Mouse (Mus musculus) stomach, embryonic 16.5 days (tissue): Measurements from ENCODE around the gene Auts2. TPM values are rescaled to one million over a fixed set of nuclear protein-coding genes. Genes with fewer than 3 reads are reported as not detected.

Source experiments
- ATAC-seq: fragments of 200-750 bp; cut with Nextera tagmentation; 2 replicates; pipeline ENCODE4 v1.8.0; 2017; ENCODE audit warnings: moderate number of reproducible peaks, moderate TSS enrichment; ENCODE audit not compliant: insufficient read depth, low FRiP score
- H3K27ac ChIP-seq: fragments of 300-500 bp; sonication (generic); 2 replicates; pipeline ENCODE4 v1.5.1; 2014; ENCODE audit warnings: low read length
- H3K27me3 ChIP-seq: fragments of 300-500 bp; sonication (generic); 2 replicates; pipeline ENCODE4 v1.6.1; 2014; ENCODE audit warnings: low read length, control low read depth, mixed read lengths; ENCODE audit not compliant: control insufficient read depth, insufficient read depth
- H3K36me3 ChIP-seq: fragments of 300-500 bp; sonication (generic); 2 replicates; pipeline ENCODE4 v1.6.1; 2014; ENCODE audit warnings: low read length; ENCODE audit not compliant: control insufficient read depth, insufficient read depth
- H3K4me1 ChIP-seq: fragments of 300-500 bp; sonication (generic); 2 replicates; pipeline ENCODE4 v1.6.1; 2014; ENCODE audit warnings: low read length, control low read depth, mixed read lengths; ENCODE audit not compliant: control insufficient read depth, insufficient read depth
- H3K4me2 ChIP-seq: fragments of 300-500 bp; sonication (generic); 2 replicates; pipeline ENCODE4 v1.6.1; 2014; ENCODE audit warnings: low read depth, low read length, mixed read lengths
- H3K4me3 ChIP-seq: fragments of 300-500 bp; sonication (generic); replicated peaks from 2 replicates; pipeline ENCODE4 v1.5.1; 2014; ENCODE audit warnings: mild to moderate bottlenecking, low read length
- H3K9ac ChIP-seq: fragments of 300-500 bp; sonication (generic); 2 replicates; pipeline ENCODE4 v1.6.1; 2014; ENCODE audit warnings: low read length
- H3K9me3 ChIP-seq: fragments of 300-500 bp; sonication (generic); replicated peaks from 2 replicates; pipeline ENCODE4 v1.6.1; 2016; ENCODE audit warnings: low read length, control low read depth; ENCODE audit not compliant: control insufficient read depth
- WGBS: fragments of 180-500 bp; shearing (Covaris S2); extraction: QIAGEN DNeasy Blood & Tissue Kit; methylation state at CpG from one replicate; pipeline ENCODE4 v1.1.7; 2014; 5-methylcytosine and 5-hydroxymethylcytosine counted together
- polyA plus RNA-seq: library from polyadenylated mRNA; unstranded; fragments of >200 nt; fragmentation: Nextera tagmentation; extraction: Ambion mirVana; gene quantifications from 2 replicates; pipeline ENCODE4 v1.2.1, GENCODE M21; 2015

Gene Auts2
- polyA plus RNA-seq, 1 experiment from 2014 or later, result 20.1 TPM

DNA sequence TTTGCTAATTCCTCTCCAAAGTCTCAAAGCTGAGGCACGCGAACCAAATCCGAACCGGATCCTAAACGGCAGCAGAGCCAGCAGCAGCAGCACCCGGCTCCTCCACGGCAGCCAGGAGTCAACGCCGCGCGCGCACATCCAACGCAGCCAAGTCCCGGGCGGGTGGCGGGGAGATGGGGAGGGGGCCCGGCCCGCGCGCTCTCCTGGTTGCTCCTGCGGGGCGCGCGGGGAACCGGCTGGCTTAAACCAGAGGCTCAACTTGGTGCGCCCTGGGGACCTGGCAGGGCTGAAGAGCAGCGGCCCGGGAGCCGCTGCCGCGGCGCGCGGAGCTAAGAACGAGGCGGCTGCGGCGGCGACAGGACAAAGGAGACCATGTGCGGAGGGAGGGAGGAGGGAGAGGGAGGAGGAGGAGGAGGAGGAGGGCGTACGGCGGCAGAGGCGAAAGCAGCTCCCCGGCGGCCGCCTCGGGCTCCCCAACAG, 1005.3 kb downstream of the Auts2 start:
- H3K4me1 ChIP-seq, result peaks cover 9% of the 10 kb centered on the region
- no peaks in the 10 kb centered on the region for H3K27me3 ChIP-seq
- no peaks in the 10 kb centered on the region for H3K9me3 ChIP-seq
- peak overlapping the region; percentile 92 for H3K9ac ChIP-seq
- peak overlapping the region; percentile 82 for H3K4me2 ChIP-seq
- peak overlapping the region; percentile 93 for H3K27ac ChIP-seq
- ATAC-seq, result peak; percentile 69
- H3K36me3 ChIP-seq, result no peaks in the 10 kb centered on the region
- peak overlapping the region; percentile 80 for H3K4me3 ChIP-seq
- WGBS, result under 1% methylated on average over 45 of the region's 48 CpGs

DNA sequence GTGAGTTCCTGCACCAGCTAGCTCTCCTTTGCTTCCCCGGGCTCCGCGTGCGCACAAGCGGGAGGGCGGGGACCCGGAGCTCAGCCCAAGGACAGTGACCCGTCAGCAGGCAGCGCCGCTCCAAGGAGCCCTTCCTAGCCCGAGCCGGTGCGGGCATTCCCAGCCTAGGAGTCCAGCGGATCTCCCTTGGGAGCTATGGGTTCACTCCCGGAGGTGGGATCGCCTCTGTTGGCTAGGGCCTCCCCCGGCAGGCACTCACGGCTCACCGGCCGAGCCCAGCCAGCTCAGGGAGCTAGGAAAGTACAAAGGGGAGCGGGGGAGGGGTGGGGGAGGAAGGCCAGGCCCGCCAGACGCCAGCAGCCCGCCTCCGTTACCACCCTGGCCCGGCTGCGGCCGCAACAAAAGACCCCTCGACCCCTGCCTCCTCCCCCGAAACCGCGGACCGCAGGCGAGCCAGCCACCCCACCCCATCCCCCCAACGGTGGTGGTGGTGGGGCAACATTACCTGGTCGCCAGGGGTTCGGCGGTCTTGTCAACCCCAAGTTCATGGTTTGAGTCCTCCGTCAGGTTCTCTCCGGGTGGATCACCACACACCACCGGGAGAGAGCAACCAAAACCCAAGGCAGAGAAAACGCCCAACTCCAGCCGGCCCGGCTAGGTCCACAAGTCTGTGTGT, 1005.9 kb downstream of the Auts2 start:
- peak overlapping the region; percentile 93 for H3K27ac ChIP-seq
- H3K9ac ChIP-seq, result peak overlapping the region; percentile 92
- H3K4me3 ChIP-seq, result peak overlapping the region; percentile 80
- H3K36me3 ChIP-seq, result no peaks in the 10 kb centered on the region
- H3K9me3 ChIP-seq, result no peaks in the 10 kb centered on the region
- WGBS, result under 1% methylated on average over 40 of the region's 44 CpGs
- H3K4me1 ChIP-seq, result peaks cover 9% of the 10 kb centered on the region
- H3K4me2 ChIP-seq, result peak overlapping the region; percentile 82
- no peaks in the 10 kb centered on the region for H3K27me3 ChIP-seq
- ATAC-seq, result peak; percentile 73

- WGBS, result 54% methylated on average over 6 of the region's 6 CpGs
- Histone ChIP-seq H3K36me3 (no peaks in the 10 kb centered on the region), H3K9me3 (no peaks in the 10 kb centered on the region), H3K9ac (peak overlapping the region; percentile 92; the same call in 1 of the 2 replicates), H3K27ac (no peak overlapping the region), H3K4me2 (peak overlapping the region; percentile 82), H3K27me3 (no peaks in the 10 kb centered on the region), H3K4me1 (peaks cover 9% of the 10 kb centered on the region), H3K4me3 (peak overlapping the region; percentile 80)
- ATAC-seq, result no peak
Observed at GRCm38 (mm10) chr5:131535752-131536151, 1007.4 kb downstream of the Auts2 start.

GRCm38 (mm10) chr5:131533815-131534214, 1009.3 kb downstream of the Auts2 start:
- no peak for ATAC-seq
- peaks cover 9% of the 10 kb centered on the region for H3K4me1 ChIP-seq

DNA sequence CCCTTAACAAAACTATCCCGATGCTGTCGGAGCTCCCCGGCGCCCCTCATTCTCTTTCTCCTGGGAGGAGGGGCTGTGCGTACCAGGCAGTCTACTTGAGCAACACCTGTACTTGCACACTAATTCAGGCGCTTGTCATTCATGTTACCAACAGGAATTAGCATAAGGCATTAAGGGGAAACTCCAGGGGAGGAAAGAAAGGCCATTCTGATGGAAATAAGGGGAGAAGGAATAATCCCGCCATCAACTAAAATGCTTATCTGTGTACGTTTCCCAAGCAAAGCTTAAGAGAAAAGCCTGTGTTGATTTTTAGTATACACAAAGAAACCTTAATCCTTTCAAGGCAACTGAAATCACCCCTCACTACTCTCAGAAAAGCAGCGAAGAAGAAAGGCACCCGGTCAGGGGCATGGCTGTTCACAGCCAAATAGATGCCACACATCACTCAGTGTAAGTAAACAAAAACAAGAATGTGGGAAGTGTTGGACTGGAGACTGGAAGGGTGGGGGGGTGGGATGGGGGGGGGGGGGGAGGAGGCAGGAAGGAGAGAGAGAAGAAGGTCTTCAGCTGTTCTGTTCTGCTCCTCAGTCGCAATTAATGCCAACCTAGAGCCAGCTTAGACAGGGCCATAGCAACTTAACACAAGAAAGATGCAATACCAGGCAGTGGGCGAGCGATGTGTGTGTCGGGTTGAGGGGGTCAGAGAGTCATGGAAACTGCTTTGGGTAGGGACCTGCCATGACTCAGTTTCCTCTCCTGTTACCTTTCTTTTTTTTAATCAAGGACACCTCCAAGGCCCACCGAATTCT, 1011.2 kb downstream of the Auts2 start:
- no peak for ATAC-seq
- Histone ChIP-seq H3K27me3 (no peaks in the 10 kb centered on the region), H3K36me3 (no peaks in the 10 kb centered on the region), H3K4me3 (no peak overlapping the region), H3K27ac (no peak overlapping the region), H3K4me1 (peaks cover 9% of the 10 kb centered on the region), H3K9me3 (no peaks in the 10 kb centered on the region), H3K4me2 (no peak overlapping the region), H3K9ac (no peak overlapping the region)
- 59% methylated on average over 15 of the region's 15 CpGs for WGBS

More at GRCm38 (mm10) chr5:131533815-131534214, 1009.3 kb downstream of the Auts2 start:
- no peak overlapping the region for H3K4me3 ChIP-seq
- no peak overlapping the region for H3K27ac ChIP-seq
- no peaks in the 10 kb centered on the region for H3K27me3 ChIP-seq
- H3K9ac ChIP-seq, result no peak overlapping the region
- no peak overlapping the region for H3K4me2 ChIP-seq
- no peaks in the 10 kb centered on the region for H3K36me3 ChIP-seq
- H3K9me3 ChIP-seq, result no peaks in the 10 kb centered on the region
- 26% methylated on average over 3 of the region's 3 CpGs for WGBS

GRCm38 (mm10) chr5:131530828-131531227, 1012.3 kb downstream of the Auts2 start:
- 81% methylated on average over 2 of the region's 2 CpGs for WGBS
- ATAC-seq, result no peak
- Histone ChIP-seq H3K27ac (no peak overlapping the region), H3K9me3 (no peaks in the 10 kb centered on the region), H3K9ac (no peak overlapping the region), H3K4me1 (peaks cover 12% of the 10 kb centered on the region), H3K4me3 (no peak overlapping the region), H3K36me3 (no peaks in the 10 kb centered on the region), H3K27me3 (no peaks in the 10 kb centered on the region), H3K4me2 (no peak overlapping the region)

DNA sequence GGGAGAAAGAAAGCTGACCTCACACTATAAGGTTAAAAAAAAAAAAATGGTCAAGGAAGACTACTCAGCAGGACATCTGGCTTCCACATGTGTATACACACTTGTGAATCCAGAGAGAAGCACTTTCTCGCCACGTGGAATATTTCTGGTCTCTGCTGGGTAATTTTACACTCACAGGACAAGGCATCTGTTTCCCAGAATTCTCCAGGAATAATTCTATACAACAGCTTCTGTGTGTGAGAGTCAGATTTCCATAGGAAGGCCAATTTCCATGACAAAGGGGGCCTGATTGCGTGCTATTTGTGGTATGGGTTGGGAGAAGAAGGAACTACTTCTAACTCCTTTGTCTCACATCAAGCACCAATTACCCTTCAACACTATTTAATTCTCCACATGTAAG, 1016.5 kb downstream of the Auts2 start:
- H3K4me2 ChIP-seq, result no peak overlapping the region
- no peaks in the 10 kb centered on the region for H3K36me3 ChIP-seq
- ATAC-seq, result no peak
- peaks cover 8% of the 10 kb centered on the region for H3K4me1 ChIP-seq
- H3K9me3 ChIP-seq, result no peaks in the 10 kb centered on the region
- no peak overlapping the region for H3K4me3 ChIP-seq
- no peak overlapping the region for H3K27ac ChIP-seq
- WGBS, result 52% methylated on average over 3 of the region's 3 CpGs
- no peaks in the 10 kb centered on the region for H3K27me3 ChIP-seq
- H3K9ac ChIP-seq, result no peak overlapping the region

DNA sequence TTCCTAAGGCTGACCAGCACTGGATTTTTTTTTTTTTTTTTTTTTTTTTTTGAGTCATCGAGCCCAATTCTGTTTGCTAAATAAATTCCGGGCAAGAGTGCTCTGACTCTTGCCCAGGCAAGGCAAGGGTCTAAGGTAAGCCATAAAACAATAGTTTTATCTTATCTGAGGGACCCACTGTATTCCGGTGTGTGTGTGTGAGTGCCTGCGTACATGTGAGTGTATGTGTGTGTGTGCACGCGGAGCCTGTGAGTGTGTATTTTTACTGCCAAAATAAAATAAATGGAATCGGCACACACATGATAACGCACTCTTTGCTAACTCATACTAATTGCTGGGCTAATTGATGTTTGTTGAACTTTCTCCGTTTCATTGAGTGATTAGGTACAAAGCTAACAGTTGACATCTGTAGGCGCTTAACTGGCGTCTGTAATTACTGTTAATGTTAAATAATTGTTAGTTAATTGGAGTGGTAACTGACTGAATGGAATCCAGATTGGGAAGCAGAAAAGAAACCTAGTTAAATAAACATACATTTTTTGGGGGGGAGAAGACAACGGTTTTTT, 1018.2 kb downstream of the Auts2 start:
- H3K9ac ChIP-seq, result no peak overlapping the region
- no peaks in the 10 kb centered on the region for H3K27me3 ChIP-seq
- H3K4me2 ChIP-seq, result no peak overlapping the region
- no peak overlapping the region for H3K4me3 ChIP-seq
- H3K4me1 ChIP-seq, result peaks cover 8% of the 10 kb centered on the region
- WGBS, result 49% methylated on average over 12 of the region's 12 CpGs
- H3K27ac ChIP-seq, result no peak overlapping the region
- H3K36me3 ChIP-seq, result no peaks in the 10 kb centered on the region
- ATAC-seq, result peak; percentile 56; the same call in 1 of the 2 replicates
- H3K9me3 ChIP-seq, result no peaks in the 10 kb centered on the region

GRCm38 (mm10) chr5:131519560-131519959, 1023.6 kb downstream of the Auts2 start:
- Histone ChIP-seq H3K27ac (no peak overlapping the region), H3K36me3 (no peaks in the 10 kb centered on the region), H3K4me1 (peaks cover 14% of the 10 kb centered on the region), H3K9ac (no peak overlapping the region), H3K27me3 (no peaks in the 10 kb centered on the region), H3K9me3 (no peaks in the 10 kb centered on the region), H3K4me2 (no peak overlapping the region), H3K4me3 (no peak overlapping the region)
- no peak for ATAC-seq
- WGBS, result 92% methylated on average over 3 of the region's 3 CpGs
